Mouse (Mus musculus) cerebellum, postnatal 36 days (tissue): ENCODE data around the gene Ms4a4d.
"Not testable (repeated sequence)": the region's sequence is repeated elsewhere in the genome, so short reads cannot be mapped to it uniquely, and the experiment has no call there.

Experiments used
- DNase-seq, 2 experiments: peaks; one replicate each; pipeline ENCODE4 v3.0.0; 2021 to 2022; ENCODE audit warnings: mixed read lengths in 2 of 2

Ms4a4d gene

DNA sequence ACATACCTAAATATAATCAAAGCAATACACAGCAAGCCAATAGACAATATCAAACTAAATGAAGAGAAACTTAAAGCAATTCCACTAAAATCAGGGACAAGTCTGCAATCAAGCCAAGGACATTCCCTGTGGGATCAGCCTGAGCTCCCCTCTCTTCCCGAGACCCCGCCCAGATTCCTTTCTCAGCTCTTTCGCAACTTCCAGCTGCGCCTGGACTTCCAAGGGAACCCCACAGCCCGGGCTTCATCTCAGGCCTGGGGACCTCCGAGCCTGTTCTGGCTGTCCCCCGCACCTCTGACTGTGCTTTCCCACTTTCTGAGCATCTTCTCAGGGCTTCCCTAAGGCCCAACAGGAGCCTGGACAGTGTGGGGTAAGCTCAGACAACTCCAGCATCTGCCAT is at the start of gene Ms4a4d:
TSS of gene Ms4a4d (plus strand) at position 209 of the 400 bp plus-strand sequence.
- DNase-seq: no peak

DNA sequence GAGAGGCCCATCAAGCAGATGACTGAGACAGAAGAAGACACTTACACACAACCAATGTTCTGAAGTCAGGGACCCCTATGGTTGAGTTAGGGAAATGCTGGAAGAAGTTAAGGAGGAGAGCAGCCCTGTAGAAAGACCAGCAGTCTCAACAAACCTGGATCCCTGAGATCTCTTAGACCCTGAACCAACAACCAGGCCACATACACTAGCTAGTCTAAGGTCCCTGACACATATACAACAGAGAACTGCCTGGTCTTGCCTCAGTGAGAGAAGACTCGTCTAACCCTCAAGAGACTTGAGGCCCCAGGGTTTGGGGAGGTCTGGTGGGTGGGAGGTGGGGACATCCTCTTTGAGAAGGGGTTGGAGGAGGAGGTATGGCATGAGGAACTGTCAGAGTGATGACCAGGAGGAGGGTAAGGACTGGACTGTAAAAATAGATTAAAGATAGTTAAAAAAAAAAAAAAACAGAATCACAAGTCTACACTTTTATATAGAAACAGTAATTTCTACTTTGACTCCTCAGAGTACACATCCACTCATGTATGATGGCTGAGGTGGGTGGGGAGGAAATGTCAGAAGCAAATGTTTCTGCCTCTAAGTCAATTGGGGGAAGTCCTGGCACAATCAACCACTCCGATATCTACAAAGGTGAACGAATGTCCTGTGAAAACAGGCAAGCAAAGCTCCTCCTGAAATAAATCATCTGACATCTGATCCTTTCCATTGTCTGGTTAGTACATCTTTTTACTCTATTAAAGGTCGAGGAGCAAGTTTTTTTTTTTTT is 45.0 kb upstream of the Ms4a4d start:
- DNase-seq: no peak

DNA sequence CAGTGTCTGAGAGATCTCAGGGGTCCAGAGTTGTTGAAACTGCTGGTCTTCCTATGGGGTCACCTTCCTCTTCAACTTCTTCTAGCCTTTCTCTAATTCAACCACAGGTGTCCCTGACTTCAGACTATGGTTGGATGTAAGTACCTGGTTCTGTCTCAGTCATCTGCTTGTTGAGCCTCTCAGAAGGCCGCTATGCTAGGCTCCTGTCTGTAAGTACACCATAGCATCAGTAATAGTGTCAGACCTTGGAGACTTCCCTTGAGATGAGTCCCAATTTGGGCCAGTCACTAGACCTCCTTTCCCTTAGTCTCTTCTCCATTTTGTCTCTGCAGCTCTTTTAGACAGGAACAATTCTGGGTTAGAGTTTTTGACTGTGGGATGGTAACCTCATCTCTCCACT is 43.9 kb upstream of the Ms4a4d start:
- no peak for DNase-seq

DNA sequence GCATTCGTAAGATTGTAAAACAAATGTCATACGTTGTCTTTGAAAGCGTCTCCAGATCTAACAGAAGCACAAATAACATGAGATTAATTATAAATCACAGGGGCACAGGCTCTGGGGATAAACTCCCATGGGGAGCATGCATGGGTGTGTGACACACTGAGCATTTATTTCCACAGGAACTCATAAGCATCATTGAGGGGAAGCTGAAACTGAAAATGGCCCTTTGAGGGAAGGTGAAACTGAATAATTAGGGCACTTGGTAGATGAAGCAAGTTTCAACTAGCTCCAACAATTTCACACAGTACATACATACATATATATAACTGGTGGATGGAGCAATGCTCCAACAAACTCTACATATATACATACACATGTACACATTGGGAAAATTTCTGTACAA is 42.1 kb upstream of the Ms4a4d start:
- DNase-seq: no peak

DNA sequence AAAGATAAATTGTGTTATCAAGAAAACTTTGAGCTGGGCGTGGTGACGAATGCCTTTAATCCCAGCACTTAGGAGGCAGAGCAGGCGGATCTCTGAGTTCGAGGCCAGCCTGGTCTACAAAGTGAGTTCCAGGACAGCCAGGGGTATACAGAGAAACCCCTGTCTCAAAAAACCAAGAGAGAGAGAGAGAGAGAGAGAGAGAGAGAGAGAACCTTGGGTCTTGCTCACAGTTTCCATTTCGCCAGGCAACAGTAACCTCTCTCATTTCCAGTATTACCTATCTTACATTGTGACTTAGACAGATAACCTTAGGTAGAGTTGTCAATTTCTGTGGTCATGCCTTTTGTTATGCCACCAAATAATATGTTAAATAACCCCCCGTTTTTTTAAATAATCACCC is 40.2 kb upstream of the Ms4a4d start:
- DNase-seq: no peak

DNA sequence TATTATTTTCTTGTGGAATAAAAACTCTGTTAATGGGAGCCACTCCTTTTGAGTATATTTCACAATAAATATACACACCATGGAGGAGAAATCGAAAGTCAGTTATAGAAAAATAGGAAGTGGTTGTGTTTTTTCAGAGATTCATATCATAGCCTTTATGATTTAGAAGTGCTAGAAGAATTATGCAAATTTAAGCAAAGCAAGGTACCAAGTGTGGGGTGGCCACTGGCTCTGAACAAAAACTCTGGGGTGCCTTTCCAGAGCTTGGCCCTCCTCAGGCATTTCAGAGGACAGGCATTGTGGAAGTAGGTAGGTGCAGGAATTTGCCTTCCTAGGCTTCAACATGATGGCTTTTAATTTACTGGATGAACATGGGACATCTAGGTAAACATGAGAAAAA is 39.3 kb upstream of the Ms4a4d start:
- not testable (repeated sequence) for DNase-seq

DNA sequence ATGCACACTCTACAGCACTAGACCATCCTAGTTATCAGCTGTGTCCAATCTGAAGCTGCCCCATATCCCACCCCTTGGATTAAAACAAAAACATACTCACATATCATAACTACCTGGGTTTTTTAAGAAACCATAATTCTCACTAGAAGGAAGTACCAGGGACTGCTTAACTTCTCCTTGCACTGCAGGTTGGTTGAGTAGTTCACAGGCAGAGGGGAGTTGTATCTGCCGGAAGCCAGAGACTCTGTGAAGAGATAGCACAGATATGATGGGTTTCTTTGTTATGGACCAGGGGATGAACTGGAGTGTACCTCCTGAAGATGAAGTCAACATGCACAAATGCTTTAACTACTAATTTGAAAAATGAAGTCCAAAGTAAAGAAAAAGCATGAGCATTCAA is 35.8 kb upstream of the Ms4a4d start:
- no peak for DNase-seq

DNA sequence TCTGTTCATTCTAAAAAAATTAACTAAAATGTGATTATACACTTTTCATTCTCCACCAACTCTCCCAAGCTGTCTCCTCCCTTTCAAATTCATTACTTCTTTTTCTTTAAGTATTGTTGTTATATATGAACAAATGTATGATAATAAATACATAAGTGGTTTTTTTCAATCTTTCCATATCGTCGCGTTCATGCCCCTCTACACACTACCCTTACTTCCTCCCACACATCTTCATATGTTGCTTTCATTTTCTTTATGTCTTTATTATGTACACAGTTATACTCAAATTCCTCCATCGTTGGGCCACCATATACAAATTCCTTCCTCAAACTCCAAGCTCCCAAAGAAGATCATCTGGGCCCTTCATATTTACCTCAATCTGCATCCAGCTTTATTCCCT is 35.3 kb upstream of the Ms4a4d start:
- DNase-seq: no peak

DNA sequence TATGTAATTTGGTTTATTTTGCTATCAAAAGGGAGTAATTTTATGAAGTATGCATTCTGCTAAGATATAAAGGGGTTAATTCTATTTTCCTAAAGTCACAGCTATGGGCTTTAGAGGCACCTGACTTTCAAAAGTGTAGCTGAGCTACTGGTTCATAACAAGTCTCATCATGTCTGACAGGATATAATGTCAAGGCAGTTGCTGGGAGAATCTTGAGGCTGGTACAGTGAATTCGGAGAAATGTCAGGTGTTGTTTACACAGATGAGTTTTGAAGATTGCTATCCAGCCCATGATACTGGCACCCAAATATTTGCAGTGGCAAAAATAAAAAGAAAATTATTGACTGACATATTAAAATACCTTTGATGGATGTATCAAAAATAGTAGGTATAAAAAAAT is 31.7 kb upstream of the Ms4a4d start:
- no peak for DNase-seq

DNA sequence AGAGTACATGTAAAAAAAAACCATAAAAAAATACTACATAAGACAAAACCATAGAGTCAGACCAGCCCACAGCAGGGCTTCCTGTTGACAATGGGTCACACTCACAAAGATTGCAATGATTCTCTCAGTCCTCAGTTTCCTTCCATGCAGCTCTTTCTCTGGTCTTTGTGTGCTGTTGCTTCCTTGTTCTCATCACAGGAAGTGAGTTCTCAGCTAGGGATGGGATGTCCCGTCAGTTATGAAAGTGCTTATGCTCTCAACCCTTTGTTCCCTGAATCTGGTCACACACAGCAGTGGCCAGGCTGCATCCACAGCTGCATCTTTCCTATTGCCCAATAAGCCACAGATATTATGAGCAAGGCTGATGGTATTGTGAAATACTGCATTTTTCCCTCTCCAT is 23.1 kb upstream of the Ms4a4d start:
- no peak for DNase-seq

DNA sequence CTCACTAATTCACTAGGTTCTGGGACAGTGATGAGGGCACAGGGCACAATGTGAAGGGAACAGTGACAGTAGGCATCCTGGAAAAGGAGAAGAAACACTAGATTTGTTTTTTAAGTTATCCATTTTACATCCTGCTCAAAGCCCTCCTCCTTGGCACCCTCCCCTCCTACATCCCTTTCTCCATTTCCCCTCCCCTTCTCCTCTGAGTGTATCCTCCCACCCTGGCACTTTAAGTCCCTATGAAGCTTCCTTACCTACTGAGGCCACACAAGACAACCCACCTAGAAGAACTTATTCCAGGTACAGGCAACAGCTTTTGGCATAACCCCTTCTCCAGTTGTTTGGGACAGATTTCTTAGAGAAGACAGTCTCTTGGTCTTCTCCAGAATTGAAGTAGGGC is 20.4 kb upstream of the Ms4a4d start, which contains the start of gene Ms4a6b:
TSS of gene Ms4a6b (plus strand) at position 267 of the 400 bp plus-strand sequence.
- no peak for DNase-seq

DNA sequence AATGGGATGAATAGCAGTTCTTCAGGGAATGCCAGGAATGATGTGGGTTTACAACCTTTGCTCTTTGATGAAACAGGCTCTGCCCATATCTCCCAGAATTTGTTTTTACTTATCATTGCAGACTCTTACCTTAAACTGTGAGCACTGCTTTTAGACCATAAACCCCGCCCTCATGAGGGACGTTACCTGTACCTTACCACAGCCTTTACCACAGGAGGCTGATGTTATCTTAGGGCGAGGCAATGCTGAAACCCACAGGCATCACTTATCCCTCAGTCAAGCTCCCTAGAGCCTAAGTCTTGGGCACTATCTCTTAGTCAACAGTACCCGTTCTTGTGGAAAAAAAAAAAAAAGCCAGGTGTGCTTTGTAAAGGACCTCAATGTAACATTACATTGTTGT is 19.8 kb upstream of the Ms4a4d start:
- no peak for DNase-seq

DNA sequence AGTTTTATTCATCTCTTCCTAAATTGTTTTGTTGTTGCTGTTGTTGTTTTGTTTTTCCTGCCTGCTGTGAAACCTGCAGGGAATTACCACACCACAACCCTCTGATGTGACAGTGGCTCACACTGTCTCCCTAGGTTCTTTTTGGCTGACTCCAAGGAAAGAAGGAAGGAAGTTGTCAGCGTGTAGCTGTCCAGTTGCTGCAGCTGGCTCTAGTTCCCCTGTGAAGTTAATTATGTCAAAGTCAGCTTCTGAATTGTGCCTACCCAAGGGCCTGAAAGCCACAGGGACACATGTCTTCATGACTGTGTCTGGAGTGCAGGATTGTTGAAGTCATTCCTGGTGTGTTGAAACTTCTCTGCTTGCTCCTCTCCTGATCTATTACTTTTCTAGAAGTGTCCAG is 19.2 kb upstream of the Ms4a4d start:
- not testable (repeated sequence) for DNase-seq

DNA sequence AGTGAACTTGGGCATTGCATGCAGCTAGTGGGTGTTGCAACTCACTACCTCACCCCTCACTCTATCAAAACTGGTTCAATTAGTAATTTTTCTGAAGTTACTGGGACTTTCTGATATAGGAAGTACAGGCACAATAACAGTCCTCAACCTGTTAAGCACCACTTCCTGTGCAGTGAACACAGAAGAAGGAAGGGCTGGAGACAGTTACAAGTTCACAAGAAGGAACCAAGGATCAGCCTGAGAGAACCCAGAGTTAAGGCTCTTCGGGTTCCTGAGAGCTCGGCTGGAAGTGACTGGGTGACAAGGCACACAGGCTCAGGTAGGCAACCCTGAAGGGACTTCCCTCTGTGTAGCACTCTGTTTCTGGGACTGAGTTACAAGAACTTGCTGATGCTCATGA is 18.2 kb upstream of the Ms4a4d start:
- DNase-seq: not testable (repeated sequence)

DNA sequence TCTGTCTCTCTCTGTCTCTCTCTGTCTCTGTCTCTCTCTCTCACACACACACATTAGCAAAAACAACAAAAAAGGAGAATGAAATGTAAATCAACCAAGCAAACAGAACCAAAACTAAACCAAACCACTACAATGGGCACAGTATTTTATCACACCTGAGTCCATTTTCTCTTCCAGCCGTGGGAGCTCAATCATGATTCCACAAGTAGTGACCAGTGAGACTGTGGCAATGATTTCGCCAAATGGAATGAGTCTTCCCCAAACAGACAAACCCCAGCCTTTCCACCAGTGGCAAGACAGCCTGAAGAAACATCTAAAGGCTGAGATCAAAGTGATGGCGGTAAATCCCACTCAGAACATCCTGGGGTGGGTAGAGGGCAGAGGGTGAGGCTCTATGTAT is 16.5 kb upstream of the Ms4a4d start:
- no peak for DNase-seq

DNA sequence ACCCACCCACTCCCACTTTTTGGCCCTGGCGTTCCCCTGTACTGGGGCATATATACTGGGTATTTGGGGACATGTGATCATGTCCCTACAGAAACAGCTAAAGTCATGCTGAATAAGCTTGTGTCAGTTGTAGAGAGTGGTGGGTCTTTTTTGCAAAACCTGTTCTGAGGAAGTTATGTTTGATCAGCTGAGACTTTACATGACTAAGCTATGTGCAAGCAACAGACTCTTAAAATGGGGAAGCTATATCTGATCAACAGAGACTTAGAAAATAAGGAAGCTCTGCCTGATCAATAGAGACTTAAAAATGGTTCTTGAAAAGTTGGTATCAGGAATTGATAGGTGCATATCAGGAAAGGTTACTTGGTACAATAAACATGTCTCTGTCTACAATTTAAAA is 3.2 kb upstream of the Ms4a4d start:
- no peak for DNase-seq

DNA sequence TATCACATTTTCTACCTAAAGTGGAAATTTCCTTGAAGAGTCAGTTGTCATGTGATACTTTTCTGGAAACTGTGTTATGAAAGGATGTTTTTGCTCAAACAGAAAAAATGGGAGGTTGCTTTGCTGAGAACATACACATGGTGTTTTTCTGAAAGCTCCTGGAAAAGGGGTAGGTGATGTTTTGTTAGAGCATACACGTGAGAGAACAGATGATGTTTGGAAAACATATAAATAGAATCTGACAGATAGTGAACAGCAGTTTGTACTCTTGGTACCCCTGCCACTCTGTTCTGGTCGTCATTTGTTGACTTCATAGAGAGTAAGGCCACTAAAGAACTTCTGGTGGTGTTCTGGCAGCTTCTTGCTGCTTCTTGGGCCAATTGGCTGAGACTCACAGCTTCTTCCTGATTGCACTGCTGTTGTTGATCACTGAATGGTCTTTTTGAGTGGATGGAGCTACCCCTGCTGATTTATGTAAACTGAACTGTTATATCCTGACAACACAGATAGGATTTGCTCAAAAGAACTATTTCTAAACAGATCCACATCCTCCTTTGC is 2.6 kb upstream of the Ms4a4d start:
- no peak for DNase-seq

DNA sequence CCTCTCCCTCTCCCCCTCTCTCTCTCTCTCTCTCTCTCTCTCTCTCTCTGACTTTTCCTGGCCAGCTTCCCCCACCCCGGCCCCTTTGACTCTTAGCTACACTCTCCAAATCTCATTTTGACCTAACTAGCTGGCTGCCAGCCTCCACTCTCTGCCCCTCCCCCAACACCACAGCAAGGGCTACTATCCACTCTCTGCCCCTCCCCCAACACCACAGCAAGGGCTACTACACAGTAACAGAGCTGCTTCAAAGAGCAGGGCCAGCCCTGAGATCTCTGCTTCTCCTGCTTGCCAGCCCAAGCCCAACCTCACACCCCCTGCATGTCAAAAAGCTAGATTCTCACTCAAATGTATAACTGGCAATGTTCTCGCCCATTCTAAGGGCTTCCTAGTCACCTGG is 735 bp downstream of the Ms4a4d start:
- no peak for DNase-seq

DNA sequence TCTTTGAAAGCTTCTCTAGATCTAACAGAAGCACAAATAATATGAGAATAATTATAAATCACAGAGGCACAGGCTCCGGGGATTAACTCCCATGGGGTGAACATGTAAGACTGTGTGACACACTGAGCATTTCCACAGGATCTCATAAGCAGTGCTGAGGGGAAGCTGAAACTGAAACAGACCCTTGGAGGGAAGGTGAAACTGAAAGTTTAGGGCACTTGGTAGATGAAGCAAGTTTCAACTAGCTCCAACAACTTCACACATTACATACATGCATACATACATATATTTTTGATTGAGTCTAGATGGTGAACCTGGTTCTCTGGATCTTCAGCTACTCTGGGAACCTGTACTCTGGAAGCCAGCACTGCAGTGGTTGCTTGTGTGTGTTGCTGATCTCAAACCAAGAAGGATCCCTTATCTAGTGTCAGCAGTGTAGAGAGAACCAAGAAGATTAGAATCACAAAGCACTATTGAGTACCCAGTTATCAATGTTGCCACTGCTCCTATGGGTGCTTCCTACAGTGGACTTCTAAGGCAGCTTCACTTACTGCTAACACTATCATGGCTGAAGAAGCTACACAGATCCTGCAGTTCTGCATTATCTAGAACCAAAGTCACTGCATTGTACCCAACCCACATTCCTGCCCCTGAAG is 3.7 kb downstream of the Ms4a4d start:
- DNase-seq: not testable (repeated sequence)

DNA sequence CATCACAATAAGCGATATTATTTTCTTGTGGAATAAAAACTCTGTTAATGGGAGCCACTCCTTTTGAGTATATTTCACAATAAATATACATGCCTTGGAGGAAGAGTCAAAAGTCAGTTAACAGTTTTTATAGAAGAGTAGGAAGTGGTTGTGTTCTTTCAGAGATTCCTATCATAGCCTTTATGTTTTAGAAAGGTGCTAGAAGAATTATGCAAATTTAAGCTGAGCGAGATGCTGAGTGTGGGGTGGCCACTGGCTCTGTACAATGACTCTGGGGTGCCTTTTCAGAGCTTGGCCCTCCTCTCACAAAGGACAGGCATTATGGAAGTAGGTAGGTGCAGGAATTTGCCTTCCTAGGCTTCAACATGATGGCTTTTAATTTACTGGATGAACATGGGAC is 7.8 kb downstream of the Ms4a4d start:
- not testable (repeated sequence) for DNase-seq

DNA sequence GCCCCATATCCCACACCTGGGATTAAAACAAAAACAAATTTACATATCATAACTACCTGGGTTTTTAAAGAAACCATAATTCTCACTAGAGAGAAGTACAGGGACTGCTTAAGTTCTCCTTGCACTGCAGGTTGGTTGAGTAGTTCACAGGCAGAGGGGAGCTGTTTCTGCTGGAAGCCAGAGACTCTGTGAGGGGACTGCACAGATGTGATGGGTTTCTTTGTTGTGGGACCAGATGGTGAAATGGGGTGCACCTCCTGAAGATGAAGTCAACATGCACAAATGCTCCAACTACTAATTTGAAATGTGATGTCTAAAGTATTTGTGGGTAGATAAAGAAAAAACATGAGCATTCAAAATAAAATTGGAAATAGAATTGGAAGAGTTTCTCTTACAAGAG is 11.3 kb downstream of the Ms4a4d start:
- no peak for DNase-seq

DNA sequence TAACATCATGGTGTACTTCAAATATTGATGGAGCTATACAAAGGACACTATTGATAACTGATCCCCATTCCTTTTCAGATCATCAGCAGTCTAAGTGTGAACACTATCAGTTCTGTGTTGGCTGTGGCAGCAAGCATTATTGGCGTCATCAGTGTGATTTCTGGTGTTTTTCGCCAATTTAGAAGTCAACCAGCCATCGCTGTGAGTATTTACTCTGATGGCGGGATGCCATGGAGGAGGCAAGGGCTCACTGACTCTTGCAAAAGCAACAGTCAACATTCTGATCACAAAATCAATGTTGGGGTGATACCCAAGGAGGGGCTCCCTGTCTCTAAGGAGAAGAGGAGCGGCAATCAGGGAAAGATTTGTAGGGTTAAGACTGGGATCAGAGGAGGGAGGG is 18.1 kb downstream of the Ms4a4d start:
- no peak for DNase-seq

DNA sequence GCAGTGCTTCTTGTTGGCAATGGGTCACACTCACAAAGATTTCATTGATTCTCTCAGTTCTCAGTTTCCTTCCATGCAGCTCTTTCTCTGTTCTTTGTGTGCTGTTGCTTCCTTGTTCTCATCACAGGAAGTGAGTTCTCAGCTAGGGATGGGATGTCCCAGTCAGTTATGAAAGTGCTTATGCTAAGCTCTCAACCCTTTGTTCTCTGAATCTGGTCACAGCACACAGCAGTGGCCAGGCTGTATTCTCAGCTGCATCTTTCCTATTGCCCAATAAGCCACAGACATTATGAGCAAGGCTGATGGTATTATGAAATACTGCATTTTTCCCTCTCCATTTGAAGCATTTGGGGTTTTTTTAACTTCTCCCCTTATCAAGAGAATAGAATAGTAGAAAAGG is 23.0 kb downstream of the Ms4a4d start:
- DNase-seq: not testable (repeated sequence)

DNA sequence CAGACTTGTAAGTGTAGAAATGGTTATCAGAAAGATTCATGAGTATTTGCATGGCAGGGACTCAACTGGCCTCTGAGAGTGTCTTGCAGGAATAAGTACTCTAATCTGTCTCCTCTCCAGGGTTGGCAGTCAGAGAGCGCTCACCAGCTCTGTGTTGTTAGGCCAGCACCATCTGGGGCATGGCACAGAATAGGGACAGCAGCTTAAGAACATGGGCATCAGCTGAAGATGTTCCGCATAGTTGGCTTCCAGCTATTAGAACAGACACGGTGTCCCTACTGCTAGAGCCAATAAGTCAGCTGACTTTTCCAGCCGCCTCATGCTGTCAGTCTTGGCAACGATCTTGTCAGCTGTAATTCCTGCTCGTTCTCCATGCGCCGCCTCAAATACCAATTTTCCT is 38.4 kb downstream of the Ms4a4d start:
- no peak for DNase-seq
